Mouse (Mus musculus) layer of hippocampus, postnatal 14 days (tissue): Measurements from ENCODE around the gene Rhd. TPM values are rescaled to one million over a fixed set of nuclear protein-coding genes. Genes with fewer than 3 reads are reported as not detected.

Experiments
- DNase-seq, 2 experiments: peaks; one replicate each; pipeline ENCODE4 v3.0.0; 2021 to 2022; ENCODE audit warnings: low spot score in 2 of 2, mixed read lengths in 1 of 2
- total RNA-seq, 2 experiments: library from RNA; stranded (reverse); gene quantifications; 2 replicates each; pipeline ENCODE4 v1.2.3; 2021

Gene Rhd
- total RNA-seq, 2 experiments from 2014 or later: not detected

GRCm38 (mm10) chr4:134929536-134929935, 65.2 kb downstream of the Rhd start:
- DNase-seq: no peak

- no peak for DNase-seq
Observed at GRCm38 (mm10) chr4:134930190-134930589, 65.9 kb downstream of the Rhd start.

GRCm38 (mm10) chr4:134930684-134931481, 66.5 kb downstream of the Rhd start, which contains the start of gene Syf2:
Gene Syf2 (plus strand): TSS chr4:134930898.
- peak; percentile 93 to 98 for DNase-seq

- DNase-seq: no peak
Observed at GRCm38 (mm10) chr4:134937240-134938176, 73.2 kb downstream of the Rhd start.

GRCm38 (mm10) chr4:134939900-134940299, 75.6 kb downstream of the Rhd start:
- DNase-seq: no peak

GRCm38 (mm10) chr4:134943758-134944538, 79.6 kb downstream of the Rhd start:
- no peak for DNase-seq

Other genes with a start within 250 kb of the Rhd start
- 10 to 100 TPM; 18.9 to 19.8 TPM for gene Man1c1, start 160.2 kb upstream of the Rhd start, total RNA-seq
- gene Ldlrap1, start 96.5 kb upstream of the Rhd start, total RNA-seq: 1 to 10 TPM; 4.6 to 4.8 TPM
- 10 to 100 TPM; 43.8 TPM for gene Maco1, start 11.2 kb upstream of the Rhd start, total RNA-seq
- gene Tmem50a, start 50.5 kb downstream of the Rhd start, total RNA-seq: 100 to 1,000 TPM; 112 TPM
- gene Rsrp1, start 59.1 kb downstream of the Rhd start, total RNA-seq: 100 to 1,000 TPM; 241 to 268 TPM
- 10 to 100 TPM; 42.6 to 43.8 TPM for gene Syf2, start 66.4 kb downstream of the Rhd start, total RNA-seq